Mouse (Mus musculus) intestine, embryonic 16.5 days (tissue): ENCODE measurements at regions not wholly inside any gene's neighbourhood (a gene's known extent, or its start where the extent isn't known, plus 50 kb on each side); places are given as distances from the start of the nearest gene placed in this dataset.

ENCODE experiments used
- ATAC-seq: fragments of 200-750 bp; cut with Nextera tagmentation; 2 replicates; pipeline ENCODE4 v1.8.0; 2017; ENCODE audit warnings: moderate TSS enrichment, moderate library complexity
- H3K27ac ChIP-seq: fragments of 300-500 bp; sonication (generic); 2 replicates; pipeline ENCODE4 v1.5.1; 2014; ENCODE audit warnings: mild to moderate bottlenecking, low read length
- H3K27me3 ChIP-seq: fragments of 300-500 bp; sonication (generic); replicated peaks from 2 replicates; pipeline ENCODE4 v1.6.1; 2014; ENCODE audit warnings: low read length, control low read depth, mixed read lengths; ENCODE audit not compliant: control insufficient read depth, insufficient read depth
- H3K36me3 ChIP-seq: fragments of 300-500 bp; sonication (generic); 2 replicates; pipeline ENCODE4 v1.6.1; 2014; ENCODE audit warnings: low read length, control low read depth; ENCODE audit not compliant: control insufficient read depth, insufficient read depth
- H3K4me1 ChIP-seq: fragments of 300-500 bp; sonication (generic); 2 replicates; pipeline ENCODE4 v1.6.1; 2014; ENCODE audit warnings: low read length, control low read depth, mixed read lengths; ENCODE audit not compliant: control insufficient read depth, insufficient read depth
- H3K4me2 ChIP-seq: fragments of 300-500 bp; sonication (generic); 2 replicates; pipeline ENCODE4 v1.6.1; 2014; ENCODE audit warnings: low read depth, low read length, control low read depth
- H3K4me3 ChIP-seq: fragments of 300-500 bp; sonication (generic); 2 replicates; pipeline ENCODE4 v1.5.1; 2014; ENCODE audit warnings: mild to moderate bottlenecking, low read length
- H3K9ac ChIP-seq: fragments of 300-500 bp; sonication (generic); 2 replicates; pipeline ENCODE4 v1.6.1; 2014; ENCODE audit warnings: low read depth, low read length
- H3K9me3 ChIP-seq: fragments of 300-500 bp; sonication (generic); 2 replicates; pipeline ENCODE4 v1.6.1; 2016; ENCODE audit warnings: low read length, control low read depth; ENCODE audit not compliant: control insufficient read depth
- WGBS: fragments of 180-500 bp; shearing (Covaris S2); extraction: QIAGEN DNeasy Blood & Tissue Kit; methylation state at CpG from one replicate; pipeline ENCODE4 v1.1.7; 2014; 5-methylcytosine and 5-hydroxymethylcytosine counted together

GRCm38 (mm10) chr11:31503239-31503916 is 133.5 kb upstream of the Stc2 start:
- ATAC-seq = no peak
- no peak overlapping the region for H3K9ac ChIP-seq
- 60% methylated on average over 5 of the region's 5 CpGs for WGBS
- H3K27ac ChIP-seq = no peak overlapping the region
- H3K4me2 ChIP-seq = no peak overlapping the region
- H3K36me3 ChIP-seq = no peaks in the 10 kb centered on the region
- no peaks in the 10 kb centered on the region for H3K4me1 ChIP-seq
- H3K9me3 ChIP-seq = no peaks in the 10 kb centered on the region; the same call in 1 of the 2 replicates
- no peaks in the 10 kb centered on the region for H3K27me3 ChIP-seq
- no peak overlapping the region for H3K4me3 ChIP-seq

- H3K4me1 ChIP-seq = no peaks in the 10 kb centered on the region
- H3K9me3 ChIP-seq = no peaks in the 10 kb centered on the region
- no peak overlapping the region for H3K4me2 ChIP-seq
- H3K36me3 ChIP-seq = no peaks in the 10 kb centered on the region
- no peak overlapping the region for H3K4me3 ChIP-seq
- H3K27ac ChIP-seq = no peak overlapping the region
- no peak for ATAC-seq
- 64% methylated on average over 4 of the region's 4 CpGs for WGBS
- H3K9ac ChIP-seq = no peak overlapping the region
- H3K27me3 ChIP-seq = no peaks in the 10 kb centered on the region
Measured at GRCm38 (mm10) chr11:31485429-31485828, 115.6 kb upstream of the Stc2 start.

GRCm38 (mm10) chr11:31481057-31481340 is 111.1 kb upstream of the Stc2 start:
- no peak overlapping the region for H3K9ac ChIP-seq
- no peaks in the 10 kb centered on the region for H3K27me3 ChIP-seq
- no peak for ATAC-seq
- no peak overlapping the region for H3K4me3 ChIP-seq
- WGBS = 84% methylated on average over 1 of the region's 1 CpGs
- H3K27ac ChIP-seq = no peak overlapping the region
- no peak overlapping the region for H3K4me2 ChIP-seq
- no peaks in the 10 kb centered on the region for H3K9me3 ChIP-seq
- H3K36me3 ChIP-seq = no peaks in the 10 kb centered on the region
- no peaks in the 10 kb centered on the region for H3K4me1 ChIP-seq

- 50% methylated on average over 5 of the region's 5 CpGs for WGBS
- Histone ChIP-seq H3K36me3 (no peaks in the 10 kb centered on the region), H3K27ac (no peak overlapping the region), H3K4me2 (no peak overlapping the region), H3K9me3 (no peaks in the 10 kb centered on the region), H3K9ac (no peak overlapping the region), H3K4me3 (no peak overlapping the region), H3K27me3 (no peaks in the 10 kb centered on the region), H3K4me1 (0 out of 2 replicates have a peak, but pooled peaks cover 2% of the 10 kb centered on the region)
- ATAC-seq = 0 out of 2 replicates have a peak, but pooled peaks have one; percentile 26
Measured at GRCm38 (mm10) chr11:31480225-31481056, 110.6 kb upstream of the Stc2 start.

- Histone ChIP-seq H3K4me2 (no peak overlapping the region), H3K4me3 (no peak overlapping the region), H3K27me3 (no peaks in the 10 kb centered on the region), H3K36me3 (no peaks in the 10 kb centered on the region), H3K4me1 (0 out of 2 replicates have a peak, but pooled peaks cover 7% of the 10 kb centered on the region), H3K9ac (no peak overlapping the region), H3K27ac (no peak overlapping the region), H3K9me3 (no peaks in the 10 kb centered on the region)
- no peak for ATAC-seq
- 88% methylated on average over 1 of the region's 1 CpGs for WGBS
Measured at GRCm38 (mm10) chr11:31477763-31478162, 107.9 kb upstream of the Stc2 start.

- Histone ChIP-seq H3K27ac (no peak overlapping the region), H3K36me3 (no peaks in the 10 kb centered on the region), H3K4me3 (no peak overlapping the region), H3K9ac (no peak overlapping the region), H3K9me3 (no peaks in the 10 kb centered on the region), H3K4me2 (no peak overlapping the region), H3K27me3 (no peaks in the 10 kb centered on the region), H3K4me1 (0 out of 2 replicates have a peak, but pooled peaks cover 7% of the 10 kb centered on the region)
- no peak for ATAC-seq
- WGBS = 53% methylated on average over 3 of the region's 3 CpGs
Measured at GRCm38 (mm10) chr11:31477104-31477503, 107.2 kb upstream of the Stc2 start.

GRCm38 (mm10) chr11:31473017-31473416 is 103.1 kb upstream of the Stc2 start:
- no peaks in the 10 kb centered on the region for H3K9me3 ChIP-seq
- 51% methylated on average over 4 of the region's 4 CpGs for WGBS
- H3K36me3 ChIP-seq = no peaks in the 10 kb centered on the region
- no peaks in the 10 kb centered on the region for H3K27me3 ChIP-seq
- ATAC-seq = no peak
- H3K9ac ChIP-seq = no peak overlapping the region
- no peak overlapping the region for H3K4me2 ChIP-seq
- H3K4me1 ChIP-seq = 0 out of 2 replicates have a peak, but pooled peaks cover 7% of the 10 kb centered on the region
- no peak overlapping the region for H3K4me3 ChIP-seq
- no peak overlapping the region for H3K27ac ChIP-seq

GRCm38 (mm10) chr11:31470681-31471414 is 101.0 kb upstream of the Stc2 start:
- H3K4me2 ChIP-seq = no peak overlapping the region
- 31% methylated on average over 2 of the region's 2 CpGs for WGBS
- H3K4me3 ChIP-seq = no peak overlapping the region
- H3K36me3 ChIP-seq = no peaks in the 10 kb centered on the region
- H3K9me3 ChIP-seq = no peaks in the 10 kb centered on the region
- H3K27me3 ChIP-seq = no peaks in the 10 kb centered on the region
- H3K9ac ChIP-seq = no peak overlapping the region
- peak; percentile 84 for ATAC-seq
- peak overlapping the region; percentile 44 for H3K27ac ChIP-seq
- 0 out of 2 replicates have a peak, but pooled peaks cover 6% of the 10 kb centered on the region for H3K4me1 ChIP-seq

- ATAC-seq = peak; percentile 66; the same call in 1 of the 2 replicates
- no peak overlapping the region for H3K4me2 ChIP-seq
- no peak overlapping the region for H3K27ac ChIP-seq
- no peaks in the 10 kb centered on the region for H3K9me3 ChIP-seq
- WGBS = 68% methylated on average over 1 of the region's 1 CpGs
- no peak overlapping the region for H3K4me3 ChIP-seq
- no peaks in the 10 kb centered on the region for H3K36me3 ChIP-seq
- H3K9ac ChIP-seq = no peak overlapping the region
- H3K27me3 ChIP-seq = no peaks in the 10 kb centered on the region
- H3K4me1 ChIP-seq = no peaks in the 10 kb centered on the region
Measured at GRCm38 (mm10) chr11:31464844-31465243, 95.0 kb upstream of the Stc2 start.
